Mouse (Mus musculus) limb, embryonic 13.5 days (tissue): ENCODE data around the gene Sort1. TPM values are rescaled to one million over a fixed set of nuclear protein-coding genes. Genes with fewer than 3 reads are reported as not detected.
A peak's percentile ranks its signal among the peaks of the same experiment; 100 is the strongest.

Experiments
- ATAC-seq: fragments of 200-750 bp; cut with Nextera tagmentation; 2 replicates; pipeline ENCODE4 v1.8.0; 2017; ENCODE audit warnings: low read depth, moderate number of reproducible peaks, moderate TSS enrichment; ENCODE audit not compliant: low FRiP score
- H3K27ac ChIP-seq: fragments of 300-500 bp; sonication (generic); 2 replicates; pipeline ENCODE4 v1.5.1; 2015; ENCODE audit warnings: inconsistent platforms, mild to moderate bottlenecking, moderate library complexity
- H3K27me3 ChIP-seq: fragments of 300-500 bp; sonication (generic); 2 replicates; pipeline ENCODE4 v1.6.1; 2015; ENCODE audit warnings: mild to moderate bottlenecking, inconsistent platforms
- H3K36me3 ChIP-seq: fragments of 300-500 bp; sonication (generic); 2 replicates; pipeline ENCODE4 v1.6.1; 2015; ENCODE audit warnings: inconsistent platforms, mild to moderate bottlenecking, moderate library complexity
- H3K4me1 ChIP-seq: fragments of 300-500 bp; sonication (generic); 2 replicates; pipeline ENCODE4 v1.6.1; 2015; ENCODE audit warnings: inconsistent platforms
- H3K4me2 ChIP-seq: fragments of 300-500 bp; sonication (generic); replicated peaks from 2 replicates; pipeline ENCODE4 v1.6.1; 2015; ENCODE audit warnings: inconsistent platforms, mild to moderate bottlenecking, moderate library complexity
- H3K4me3 ChIP-seq: fragments of 300-500 bp; sonication (generic); 2 replicates; pipeline ENCODE4 v1.5.1; 2015; ENCODE audit warnings: moderate library complexity, mild to moderate bottlenecking, inconsistent platforms
- H3K9ac ChIP-seq: fragments of 300-500 bp; sonication (generic); 2 replicates; pipeline ENCODE4 v1.6.1; 2015; ENCODE audit warnings: mild to moderate bottlenecking, inconsistent platforms
- H3K9me3 ChIP-seq: fragments of 300-500 bp; sonication (generic); 2 replicates; pipeline ENCODE4 v1.6.1; 2016; ENCODE audit warnings: inconsistent platforms
- WGBS: fragments of 180-500 bp; shearing (Covaris S2); methylation state at CpG from one replicate; pipeline ENCODE4 v1.1.7; 2015; 5-methylcytosine and 5-hydroxymethylcytosine counted together
- polyA plus RNA-seq: library from polyadenylated mRNA; unstranded; fragments of >200 nt; fragmentation: Nextera tagmentation; extraction: Ambion mirVana; gene quantifications from 2 replicates; pipeline ENCODE4 v1.2.1, GENCODE M21; 2015

Sort1 gene
- polyA plus RNA-seq, 1 experiment from 2014 or later, result 10.6 TPM

GRCm38 (mm10) chr3:108348376-108348775 lies 64.5 kb downstream of the Sort1 start:
- Histone ChIP-seq H3K4me1 (no peaks in the 10 kb centered on the region), H3K36me3 (peaks cover 79% of the 10 kb centered on the region), H3K9me3 (no peaks in the 10 kb centered on the region), H3K4me2 (no peak overlapping the region), H3K27me3 (no peaks in the 10 kb centered on the region), H3K4me3 (no peak overlapping the region), H3K9ac (no peak overlapping the region), H3K27ac (no peak overlapping the region)
- no peak for ATAC-seq
- 83% methylated on average over 9 of the region's 9 CpGs for WGBS

- no peak for ATAC-seq
- Histone ChIP-seq H3K4me1 (peaks cover 2% of the 10 kb centered on the region), H3K4me2 (no peak overlapping the region), H3K9me3 (no peaks in the 10 kb centered on the region), H3K27me3 (no peaks in the 10 kb centered on the region), H3K27ac (no peak overlapping the region), H3K4me3 (no peak overlapping the region), H3K36me3 (peaks cover 68% of the 10 kb centered on the region), H3K9ac (no peak overlapping the region)
- WGBS, result 96% methylated on average over 3 of the region's 3 CpGs
These were observed 71.4 kb downstream of the Sort1 start for GRCm38 (mm10) chr3:108355245-108355644.

DNA sequence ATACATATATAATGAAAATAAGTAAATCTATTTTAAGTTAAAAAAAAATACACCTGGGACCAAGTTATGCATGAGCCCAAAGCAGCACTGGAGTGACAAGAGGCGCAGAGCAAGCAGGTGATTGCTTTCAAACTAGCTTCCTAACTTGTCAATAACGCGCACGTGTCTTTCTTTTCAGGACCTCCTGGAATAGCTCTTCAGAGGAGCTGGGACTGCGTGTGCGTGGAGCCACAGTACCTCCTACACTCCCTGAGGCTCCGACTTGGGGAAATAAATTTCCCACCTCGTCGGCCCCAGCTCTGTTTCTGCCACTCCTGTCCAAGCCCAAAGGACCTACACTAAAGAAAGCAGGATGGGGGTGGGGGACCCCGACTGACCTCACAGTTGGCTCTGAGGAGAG lies 73.2 kb downstream of the Sort1 start:
- Histone ChIP-seq H3K27me3 (no peaks in the 10 kb centered on the region), H3K27ac (no peak overlapping the region), H3K9ac (no peak overlapping the region), H3K4me1 (peaks cover 18% of the 10 kb centered on the region), H3K4me3 (no peak overlapping the region), H3K9me3 (no peaks in the 10 kb centered on the region), H3K36me3 (peaks cover 51% of the 10 kb centered on the region), H3K4me2 (no peak overlapping the region)
- WGBS, result 84% methylated on average over 10 of the region's 10 CpGs
- no peak for ATAC-seq

DNA sequence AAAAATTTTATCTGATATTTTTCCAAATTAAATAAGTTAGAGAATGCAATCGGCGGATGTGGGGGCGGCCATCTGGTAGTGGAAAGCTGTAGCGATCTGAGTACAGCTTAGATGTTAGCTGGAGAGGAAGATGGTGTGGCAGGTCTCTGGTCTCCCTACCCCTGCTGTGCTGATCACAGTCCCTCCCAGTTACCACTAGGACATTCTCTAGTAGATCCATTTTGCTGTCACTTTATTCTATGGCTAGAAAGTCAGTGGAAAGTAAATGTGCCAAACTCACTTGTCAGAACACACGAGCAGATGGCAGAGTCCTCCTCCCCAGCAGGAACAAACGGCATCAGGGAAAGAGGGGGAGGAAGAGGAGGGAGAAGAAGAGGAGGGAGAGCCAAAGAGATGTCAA lies 74.6 kb downstream of the Sort1 start:
- no peak for ATAC-seq
- Histone ChIP-seq H3K9ac (no peak overlapping the region), H3K4me3 (no peak overlapping the region), H3K36me3 (peaks cover 44% of the 10 kb centered on the region), H3K27me3 (no peaks in the 10 kb centered on the region), H3K4me1 (peaks cover 18% of the 10 kb centered on the region), H3K4me2 (no peak overlapping the region), H3K9me3 (no peaks in the 10 kb centered on the region), H3K27ac (no peak overlapping the region)
- 75% methylated on average over 6 of the region's 6 CpGs for WGBS

GRCm38 (mm10) chr3:108360894-108361293 lies 77.0 kb downstream of the Sort1 start:
- peak; percentile 28; the same call in 1 of the 2 replicates for ATAC-seq
- no peak overlapping the region for H3K4me3 ChIP-seq
- no peaks in the 10 kb centered on the region for H3K9me3 ChIP-seq
- 10% methylated on average over 7 of the region's 7 CpGs for WGBS
- H3K4me1 ChIP-seq, result peaks cover 18% of the 10 kb centered on the region
- no peaks in the 10 kb centered on the region for H3K27me3 ChIP-seq
- H3K27ac ChIP-seq, result peak overlapping the region; percentile 67
- peaks cover 20% of the 10 kb centered on the region for H3K36me3 ChIP-seq
- H3K4me2 ChIP-seq, result 0 out of 2 replicates have a peak overlapping the region, but pooled peaks have one; percentile 21
- no peak overlapping the region for H3K9ac ChIP-seq

GRCm38 (mm10) chr3:108363626-108364025 lies 79.7 kb downstream of the Sort1 start:
- no peak for ATAC-seq
- peaks cover 18% of the 10 kb centered on the region for H3K4me1 ChIP-seq
- no peak overlapping the region for H3K4me3 ChIP-seq
- H3K4me2 ChIP-seq, result no peak overlapping the region
- WGBS, result 66% methylated on average over 3 of the region's 3 CpGs
- H3K27ac ChIP-seq, result no peak overlapping the region
- no peaks in the 10 kb centered on the region for H3K27me3 ChIP-seq
- 0 out of 2 replicates have a peak, but pooled peaks cover 1% of the 10 kb centered on the region for H3K36me3 ChIP-seq
- H3K9ac ChIP-seq, result no peak overlapping the region
- H3K9me3 ChIP-seq, result no peaks in the 10 kb centered on the region

DNA sequence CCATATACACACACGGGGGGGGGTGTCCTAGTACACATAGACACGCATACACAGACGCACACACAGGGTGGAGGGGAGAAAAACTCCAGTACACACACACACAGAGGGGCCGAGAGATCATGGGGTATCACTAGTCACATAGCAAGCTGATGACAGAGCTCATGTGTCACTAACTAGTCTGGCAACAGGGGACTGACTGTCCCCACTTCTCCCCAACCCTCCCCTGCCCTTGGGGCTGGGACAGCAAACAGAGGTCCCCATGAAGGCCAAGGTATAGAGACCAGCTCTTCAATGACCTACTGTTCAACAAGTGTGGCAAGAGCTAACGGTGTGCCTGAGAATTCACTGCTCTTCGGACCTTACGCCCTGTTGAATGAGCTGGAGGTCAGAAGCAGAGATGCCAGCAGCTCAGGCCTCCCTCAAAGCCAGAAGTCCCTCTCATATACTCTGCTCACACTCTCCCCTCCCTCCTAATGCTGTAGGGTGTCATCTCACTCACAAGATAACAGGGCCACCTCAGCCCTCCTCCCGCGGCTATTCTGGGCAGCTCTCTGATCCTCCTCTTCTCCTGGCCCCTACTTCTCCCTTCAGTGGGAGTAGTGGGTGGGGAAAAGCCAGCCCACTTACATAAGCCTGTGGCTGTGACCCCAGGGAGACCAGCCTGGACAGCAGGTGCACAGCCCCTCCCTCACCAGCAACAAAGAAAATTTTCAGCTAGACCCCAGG lies 80.6 kb downstream of the Sort1 start, which contains the start of gene Mybphl:
Gene Mybphl (plus strand): TSS at position 642 of the 726 bp plus-strand sequence.
- Histone ChIP-seq H3K27me3 (no peaks in the 10 kb centered on the region), H3K36me3 (no peaks in the 10 kb centered on the region), H3K4me2 (no peak within 1 kb of the TSS), H3K4me3 (no peak within 1 kb of the TSS), H3K9me3 (no peaks in the 10 kb centered on the region), H3K27ac (no peak within 1 kb of the TSS), H3K9ac (no peak within 1 kb of the TSS), H3K4me1 (peaks cover 18% of the 10 kb centered on the region)
- ATAC-seq, result no peak
- WGBS, result 68% methylated on average over 9 of the region's 9 CpGs

DNA sequence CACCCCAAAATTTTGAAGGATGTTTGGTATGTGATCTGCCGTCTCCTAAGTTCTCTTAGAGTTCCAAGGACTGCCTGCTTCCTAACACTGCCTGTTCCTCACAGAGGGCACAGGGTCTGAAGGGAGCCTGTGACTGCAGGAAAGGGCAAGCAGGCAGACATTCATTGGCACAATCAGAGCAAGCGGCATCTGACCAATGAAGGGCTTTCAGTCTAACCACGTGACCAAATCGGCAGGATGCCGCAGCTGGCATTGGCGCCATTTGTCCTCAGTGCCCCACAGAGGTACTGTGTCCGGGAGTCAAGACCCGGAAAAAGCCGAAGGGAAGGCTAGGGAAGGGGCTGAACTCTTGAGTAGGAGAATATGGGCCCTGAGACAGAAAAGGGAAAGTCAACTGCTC lies 83.3 kb downstream of the Sort1 start:
- H3K4me2 ChIP-seq, result peak overlapping the region; percentile 34
- ATAC-seq, result no peak
- WGBS, result 44% methylated on average over 9 of the region's 9 CpGs

GRCm38 (mm10) chr3:108367828-108368227 lies 83.9 kb downstream of the Sort1 start:
- Histone ChIP-seq H3K4me1 (no peaks in the 10 kb centered on the region), H3K27ac (no peak overlapping the region), H3K27me3 (no peaks in the 10 kb centered on the region), H3K9me3 (no peaks in the 10 kb centered on the region), H3K36me3 (no peaks in the 10 kb centered on the region), H3K4me3 (no peak overlapping the region), H3K9ac (no peak overlapping the region), H3K4me2 (peak overlapping the region; percentile 34; the same call in 1 of the 2 replicates)
- no peak for ATAC-seq
- WGBS, result 73% methylated on average over 3 of the region's 3 CpGs

More for the DNA sequence above, 83.3 kb downstream of the Sort1 start:
- Histone ChIP-seq H3K4me3 (no peak overlapping the region), H3K27me3 (no peaks in the 10 kb centered on the region), H3K27ac (no peak overlapping the region), H3K36me3 (no peaks in the 10 kb centered on the region), H3K9me3 (no peaks in the 10 kb centered on the region), H3K9ac (no peak overlapping the region), H3K4me1 (no peaks in the 10 kb centered on the region)

DNA sequence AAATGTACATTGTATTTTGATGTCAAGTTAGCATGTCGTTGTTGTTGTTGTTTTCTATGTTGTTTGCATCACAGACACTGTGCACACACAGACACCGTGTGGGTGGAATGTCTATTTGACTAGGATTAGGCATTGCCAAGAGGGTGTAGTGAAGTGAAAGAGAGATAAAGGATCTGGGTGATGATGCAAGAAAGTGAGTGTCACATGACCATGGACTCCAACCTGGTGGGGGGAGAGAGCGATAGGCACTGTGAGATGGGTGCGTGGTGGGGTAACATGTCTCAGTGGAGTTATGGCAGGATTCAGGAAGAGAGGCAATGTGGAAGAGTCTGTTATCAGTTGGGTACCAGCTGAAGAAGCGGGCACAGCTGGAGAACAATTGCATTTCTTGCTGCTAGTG lies 84.8 kb downstream of the Sort1 start:
- Histone ChIP-seq H3K4me2 (no peak overlapping the region), H3K9me3 (no peaks in the 10 kb centered on the region), H3K4me1 (no peaks in the 10 kb centered on the region), H3K4me3 (no peak overlapping the region), H3K27ac (no peak overlapping the region), H3K9ac (no peak overlapping the region), H3K36me3 (no peaks in the 10 kb centered on the region), H3K27me3 (no peaks in the 10 kb centered on the region)
- 83% methylated on average over 5 of the region's 5 CpGs for WGBS
- no peak for ATAC-seq

DNA sequence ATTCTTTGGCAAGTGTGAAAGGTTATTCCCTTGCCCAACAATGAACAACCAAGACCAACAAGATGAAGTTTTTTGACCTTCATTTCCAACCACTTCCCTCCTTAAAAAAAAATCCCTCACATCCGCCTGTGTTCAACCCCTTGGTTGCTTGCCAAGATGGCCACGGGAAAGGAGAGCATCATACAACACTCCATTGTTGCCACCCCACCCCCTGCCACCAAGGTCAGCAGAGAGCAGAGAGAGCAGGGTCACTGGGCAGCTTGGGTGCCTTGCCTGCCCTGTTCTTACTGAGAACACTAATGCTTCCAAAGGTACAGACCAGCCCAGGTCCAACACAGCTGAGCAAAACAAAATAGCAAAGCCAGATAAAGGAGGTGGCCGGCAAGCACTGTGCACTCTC lies 88.4 kb downstream of the Sort1 start:
- H3K4me1 ChIP-seq, result no peaks in the 10 kb centered on the region
- 68% methylated on average over 3 of the region's 3 CpGs for WGBS

DNA sequence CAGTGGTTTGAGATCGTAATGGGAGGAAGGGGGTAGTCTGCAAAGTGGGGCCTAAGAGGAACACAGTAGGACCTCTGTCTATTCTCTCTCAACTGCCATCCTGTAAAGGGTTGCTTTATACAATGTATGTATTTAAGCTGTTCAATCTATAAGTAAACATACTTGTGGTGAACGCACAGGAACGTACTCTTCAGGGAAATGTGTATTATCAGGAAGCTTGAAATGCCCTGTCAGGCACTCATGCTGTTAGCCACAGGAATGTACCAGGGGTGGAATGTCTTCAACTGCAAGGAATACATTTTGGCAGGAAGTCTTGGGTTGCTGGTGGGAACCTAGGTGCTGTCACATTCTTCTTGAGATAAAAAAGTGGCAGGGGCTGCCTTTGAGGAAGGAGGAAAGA lies 88.8 kb downstream of the Sort1 start:
- Histone ChIP-seq H3K4me2 (no peak overlapping the region), H3K9me3 (no peaks in the 10 kb centered on the region), H3K36me3 (no peaks in the 10 kb centered on the region), H3K4me1 (no peaks in the 10 kb centered on the region), H3K4me3 (no peak overlapping the region), H3K27me3 (no peaks in the 10 kb centered on the region), H3K27ac (no peak overlapping the region), H3K9ac (no peak overlapping the region)
- WGBS, result 71% methylated on average over 3 of the region's 3 CpGs
- 0 out of 2 replicates have a peak, but pooled peaks have one; percentile 30 for ATAC-seq

More for the DNA sequence above, 88.4 kb downstream of the Sort1 start:
- ATAC-seq, result no peak
- no peak overlapping the region for H3K27ac ChIP-seq
- no peaks in the 10 kb centered on the region for H3K36me3 ChIP-seq
- H3K9ac ChIP-seq, result no peak overlapping the region
- H3K9me3 ChIP-seq, result no peaks in the 10 kb centered on the region
- H3K4me3 ChIP-seq, result no peak overlapping the region
- H3K27me3 ChIP-seq, result no peaks in the 10 kb centered on the region
- no peak overlapping the region for H3K4me2 ChIP-seq
